Mouse (Mus musculus) limb, embryonic 12.5 days (tissue): ENCODE results near the gene Tex14. TPM values are rescaled to one million over a fixed set of nuclear protein-coding genes. Genes with fewer than 3 reads are reported as not detected.
A peak's percentile ranks its signal among the peaks of the same experiment; 100 is the strongest.
"Not testable (repeated sequence)": the region's sequence is repeated elsewhere in the genome, so short reads cannot be mapped to it uniquely, and the experiment has no call there.

Source experiments
- ATAC-seq: fragments of 200-750 bp; cut with Nextera tagmentation; 2 replicates; pipeline ENCODE4 v1.8.0; 2017; ENCODE audit warnings: low read depth, moderate TSS enrichment; ENCODE audit not compliant: insufficient number of reproducible peaks, insufficient read depth, low FRiP score, low TSS enrichment
- H3K27ac ChIP-seq: fragments of 300-500 bp; sonication (generic); 2 replicates; pipeline ENCODE4 v1.5.1; 2016; ENCODE audit warnings: mild to moderate bottlenecking, moderate library complexity
- H3K27me3 ChIP-seq: fragments of 300-500 bp; sonication (generic); 2 replicates; pipeline ENCODE4 v1.6.1; 2016; ENCODE audit warnings: mild to moderate bottlenecking, moderate library complexity
- H3K36me3 ChIP-seq: fragments of 300-500 bp; sonication (generic); 2 replicates; pipeline ENCODE4 v1.6.1; 2016; ENCODE audit warnings: mild to moderate bottlenecking, moderate library complexity
- H3K4me1 ChIP-seq: fragments of 300-500 bp; sonication (generic); replicated peaks from 2 replicates; pipeline ENCODE4 v1.6.1; 2016
- H3K4me2 ChIP-seq: fragments of 300-500 bp; sonication (generic); 2 replicates; pipeline ENCODE4 v1.6.1; 2016; ENCODE audit warnings: mild to moderate bottlenecking, moderate library complexity
- H3K4me3 ChIP-seq: fragments of 300-500 bp; sonication (generic); replicated peaks from 2 replicates; pipeline ENCODE4 v1.5.1; 2016; ENCODE audit warnings: mild to moderate bottlenecking
- H3K9ac ChIP-seq: fragments of 300-500 bp; sonication (generic); replicated peaks from 2 replicates; pipeline ENCODE4 v1.6.1; 2016; ENCODE audit warnings: mild to moderate bottlenecking, moderate library complexity
- H3K9me3 ChIP-seq: fragments of 300-500 bp; sonication (generic); 2 replicates; pipeline ENCODE4 v1.6.1; 2016; ENCODE audit warnings: mild to moderate bottlenecking, moderate library complexity
- WGBS: fragments of 180-500 bp; shearing (Covaris S2); methylation state at CpG from one replicate; pipeline ENCODE4 v1.1.7; 2016; 5-methylcytosine and 5-hydroxymethylcytosine counted together
- polyA plus RNA-seq: library from polyadenylated mRNA; unstranded; fragments of >200 nt; fragmentation: Nextera tagmentation; extraction: Ambion mirVana; gene quantifications from 2 replicates; pipeline ENCODE4 v1.2.1, GENCODE M21; 2016

The Tex14 gene
- polyA plus RNA-seq, 1 experiment from 2014 or later, result 0.81 TPM

DNA sequence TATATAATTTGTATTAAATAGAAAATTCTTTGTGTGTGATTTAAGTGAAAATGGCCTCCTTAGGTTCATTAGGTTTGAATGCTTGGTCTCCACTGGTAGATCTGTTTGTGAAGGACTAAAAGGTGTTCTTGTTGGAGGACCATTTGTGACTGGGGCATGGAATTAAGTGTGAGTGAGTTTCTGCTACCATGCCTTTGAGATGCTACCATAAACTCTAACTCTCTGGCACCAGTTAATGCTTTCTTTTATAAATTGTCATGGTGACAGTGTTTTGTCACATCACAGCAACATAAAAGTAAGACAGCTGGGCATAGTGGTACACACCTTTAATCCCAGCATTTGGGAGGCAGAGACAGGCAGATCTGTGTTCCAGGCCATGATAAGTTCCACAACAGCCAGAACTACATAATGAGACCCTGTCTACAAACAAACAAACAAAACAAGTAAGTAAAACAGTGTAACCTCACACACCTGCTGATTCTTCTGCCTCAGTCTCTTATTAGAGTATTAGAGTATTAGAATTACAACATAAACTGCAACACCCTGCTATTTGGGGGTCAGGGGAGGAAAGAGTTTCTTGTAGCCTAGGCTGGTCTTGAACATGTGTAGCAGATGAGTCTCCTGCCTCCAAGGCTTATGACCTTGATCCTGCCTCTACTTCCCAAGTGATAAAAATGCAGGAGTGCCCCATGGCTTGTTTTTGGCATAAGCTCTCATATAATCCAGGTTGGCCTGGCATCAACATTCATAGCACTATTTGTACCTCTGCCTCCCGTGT lies 22.6 kb downstream of the Tex14 start:
- peak overlapping the region; percentile 60 for H3K27ac ChIP-seq
- WGBS, result 52% methylated on average over 1 of the region's 1 CpGs
- no peaks in the 10 kb centered on the region for H3K4me1 ChIP-seq
- no peaks in the 10 kb centered on the region for H3K9me3 ChIP-seq
- no peak for ATAC-seq
- no peak overlapping the region for H3K9ac ChIP-seq
- no peak overlapping the region for H3K4me3 ChIP-seq
- no peaks in the 10 kb centered on the region for H3K36me3 ChIP-seq
- H3K4me2 ChIP-seq, result no peak overlapping the region
- no peaks in the 10 kb centered on the region for H3K27me3 ChIP-seq

GRCm38 (mm10) chr11:87428051-87428673 lies 23.3 kb downstream of the Tex14 start:
- Histone ChIP-seq H3K36me3 (no peaks in the 10 kb centered on the region), H3K27me3 (no peaks in the 10 kb centered on the region), H3K9me3 (no peaks in the 10 kb centered on the region), H3K4me1 (peaks cover under 1% of the 10 kb centered on the region; the same call in 1 of the 2 replicates), H3K4me3 (no peak overlapping the region), H3K4me2 (no peak overlapping the region), H3K9ac (no peak overlapping the region), H3K27ac (no peak overlapping the region)
- WGBS, result 59% methylated on average over 2 of the region's 2 CpGs
- ATAC-seq, result no peak

DNA sequence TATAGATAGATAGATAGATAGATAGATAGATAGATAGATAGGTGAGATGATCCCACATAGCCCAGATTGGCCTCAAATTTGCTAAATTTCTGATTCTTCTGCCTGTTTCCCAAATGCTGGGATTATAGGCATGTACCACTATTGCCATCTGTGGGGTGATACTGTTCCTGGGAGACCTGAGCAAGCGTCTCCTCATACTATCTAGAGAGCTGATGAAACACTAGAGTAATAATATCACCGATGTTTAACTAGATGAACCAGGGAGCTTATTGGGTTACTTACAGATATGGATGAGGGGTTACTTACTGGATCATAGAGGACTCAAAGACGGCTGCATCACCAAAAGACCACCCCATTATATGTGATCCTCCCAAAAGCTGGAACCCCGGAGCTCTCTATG lies 24.5 kb downstream of the Tex14 start:
- Histone ChIP-seq H3K4me1 (peaks cover 4% of the 10 kb centered on the region; the same call in 1 of the 2 replicates), H3K4me3 (no peak overlapping the region), H3K36me3 (no peaks in the 10 kb centered on the region), H3K27me3 (no peaks in the 10 kb centered on the region), H3K9ac (no peak overlapping the region), H3K9me3 (no peaks in the 10 kb centered on the region), H3K4me2 (no peak overlapping the region), H3K27ac (no peak overlapping the region)
- 89% methylated on average over 4 of the region's 4 CpGs for WGBS
- ATAC-seq, result no peak

GRCm38 (mm10) chr11:87430374-87430773 lies 25.5 kb downstream of the Tex14 start:
- Histone ChIP-seq H3K36me3 (no peaks in the 10 kb centered on the region), H3K9me3 (no peaks in the 10 kb centered on the region), H3K27ac (no peak overlapping the region), H3K4me1 (peaks cover 4% of the 10 kb centered on the region; the same call in 1 of the 2 replicates), H3K27me3 (no peaks in the 10 kb centered on the region), H3K4me2 (no peak overlapping the region), H3K9ac (no peak overlapping the region), H3K4me3 (no peak overlapping the region)
- WGBS, result 71% methylated on average over 2 of the region's 2 CpGs
- ATAC-seq, result no peak

GRCm38 (mm10) chr11:87431813-87432212 lies 26.9 kb downstream of the Tex14 start:
- not testable (repeated sequence) for H3K9ac ChIP-seq, H3K4me3 ChIP-seq, ATAC-seq, H3K27ac ChIP-seq, H3K9me3 ChIP-seq, H3K4me2 ChIP-seq, H3K4me1 ChIP-seq, H3K36me3 ChIP-seq, H3K27me3 ChIP-seq
- WGBS, result 92% methylated on average over 8 of the region's 8 CpGs

DNA sequence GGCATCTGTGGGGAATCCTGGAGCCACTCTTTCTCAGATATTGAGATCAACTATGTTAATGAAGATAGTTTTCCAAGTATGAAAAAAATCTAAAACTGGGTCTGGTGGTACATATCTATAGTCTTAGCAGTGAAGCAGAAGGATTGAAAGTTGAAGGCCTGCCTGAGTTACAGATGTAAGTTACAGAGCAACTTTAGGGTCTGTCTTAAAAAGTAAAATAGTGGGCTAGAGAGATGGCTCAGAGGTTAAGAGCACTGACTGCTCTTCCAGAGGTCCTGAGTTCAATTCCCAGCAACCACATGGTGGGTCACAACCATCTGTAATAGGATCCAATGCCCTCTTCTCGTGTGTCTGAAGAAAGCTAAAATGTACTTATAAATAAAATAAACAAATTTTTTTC lies 27.6 kb downstream of the Tex14 start:
- WGBS, result 68% methylated on average over 1 of the region's 1 CpGs
- Histone ChIP-seq H3K27ac (no peak overlapping the region), H3K36me3 (no peaks in the 10 kb centered on the region)

DNA sequence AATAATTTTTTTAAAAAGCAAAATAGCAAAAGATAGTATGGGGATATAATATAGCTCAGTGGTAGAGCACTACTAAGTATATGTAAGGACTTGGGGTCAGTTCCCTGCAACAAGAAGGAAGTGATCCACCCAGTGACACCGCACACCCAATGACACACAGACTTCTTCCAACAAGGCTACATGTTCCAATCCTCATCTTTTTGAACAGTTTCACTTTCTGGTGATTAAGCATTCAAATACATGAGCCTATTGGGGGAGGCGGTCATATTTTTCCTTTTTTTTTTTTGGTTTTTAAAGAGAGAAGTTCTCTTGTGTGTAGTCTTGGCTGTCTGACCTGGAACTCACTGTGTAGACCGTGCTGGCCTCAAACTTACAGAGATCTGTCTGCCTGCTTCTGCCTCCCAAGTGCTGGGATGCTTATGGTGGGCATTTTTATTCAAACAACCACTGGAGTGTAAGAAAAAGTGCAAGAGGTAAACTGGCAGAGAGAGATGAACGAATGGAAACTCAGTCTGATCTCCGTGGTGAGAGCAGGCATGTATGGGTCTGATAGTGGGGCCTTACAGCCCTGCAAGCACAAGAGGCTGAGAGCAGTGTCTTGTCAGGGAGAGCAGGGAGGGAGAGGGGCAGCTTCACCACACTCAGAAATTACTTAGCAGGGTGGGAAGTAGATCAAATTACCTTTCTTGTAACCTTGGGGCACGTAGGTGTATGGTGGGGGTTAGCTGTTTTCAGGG lies 28.2 kb downstream of the Tex14 start:
- no peaks in the 10 kb centered on the region for H3K36me3 ChIP-seq
- H3K4me1 ChIP-seq, result peaks cover 4% of the 10 kb centered on the region; the same call in 1 of the 2 replicates
- H3K27me3 ChIP-seq, result no peaks in the 10 kb centered on the region
- no peak overlapping the region for H3K4me2 ChIP-seq
- H3K9ac ChIP-seq, result no peak overlapping the region
- no peak for ATAC-seq
- WGBS, result 51% methylated on average over 6 of the region's 6 CpGs
- H3K4me3 ChIP-seq, result no peak overlapping the region
- no peaks in the 10 kb centered on the region for H3K9me3 ChIP-seq
- H3K27ac ChIP-seq, result no peak overlapping the region

More for the DNA sequence above, 27.6 kb downstream of the Tex14 start:
- Histone ChIP-seq H3K9ac (no peak overlapping the region), H3K9me3 (no peaks in the 10 kb centered on the region), H3K4me2 (no peak overlapping the region), H3K27me3 (no peaks in the 10 kb centered on the region), H3K4me3 (no peak overlapping the region), H3K4me1 (peaks cover 4% of the 10 kb centered on the region; the same call in 1 of the 2 replicates)
- ATAC-seq, result no peak

DNA sequence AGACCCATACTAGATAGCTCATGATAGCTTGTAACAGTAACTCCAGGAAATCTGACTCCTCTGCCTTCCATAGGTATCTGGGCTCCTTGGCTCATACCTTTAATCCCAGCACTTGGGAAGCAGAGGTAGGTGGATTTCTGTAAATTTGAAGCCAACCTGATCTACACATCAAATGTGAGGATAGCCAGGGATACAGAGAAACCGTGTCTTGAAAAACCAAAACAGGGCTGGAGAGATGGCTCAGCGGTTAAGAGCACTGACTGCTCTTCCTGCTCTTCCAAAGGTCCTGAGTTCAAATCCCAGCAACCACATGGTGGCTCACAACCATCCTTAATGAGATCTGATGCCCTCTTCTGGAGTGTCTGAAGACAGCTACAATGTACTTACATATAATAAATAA lies 30.2 kb downstream of the Tex14 start:
- not testable (repeated sequence) for H3K9me3 ChIP-seq, H3K27me3 ChIP-seq, H3K36me3 ChIP-seq, H3K4me3 ChIP-seq, H3K9ac ChIP-seq, ATAC-seq, H3K4me2 ChIP-seq, H3K4me1 ChIP-seq, H3K27ac ChIP-seq
- 83% methylated on average over 2 of the region's 2 CpGs for WGBS

GRCm38 (mm10) chr11:87436326-87437232 lies 31.7 kb downstream of the Tex14 start:
- no peak overlapping the region for H3K9ac ChIP-seq
- WGBS, result 46% methylated on average over 5 of the region's 5 CpGs
- H3K27ac ChIP-seq, result no peak overlapping the region
- no peak overlapping the region for H3K4me3 ChIP-seq
- no peaks in the 10 kb centered on the region for H3K9me3 ChIP-seq
- no peaks in the 10 kb centered on the region for H3K36me3 ChIP-seq
- H3K4me2 ChIP-seq, result no peak overlapping the region
- ATAC-seq, result no peak
- H3K4me1 ChIP-seq, result peaks cover 4% of the 10 kb centered on the region; the same call in 1 of the 2 replicates
- no peaks in the 10 kb centered on the region for H3K27me3 ChIP-seq

DNA sequence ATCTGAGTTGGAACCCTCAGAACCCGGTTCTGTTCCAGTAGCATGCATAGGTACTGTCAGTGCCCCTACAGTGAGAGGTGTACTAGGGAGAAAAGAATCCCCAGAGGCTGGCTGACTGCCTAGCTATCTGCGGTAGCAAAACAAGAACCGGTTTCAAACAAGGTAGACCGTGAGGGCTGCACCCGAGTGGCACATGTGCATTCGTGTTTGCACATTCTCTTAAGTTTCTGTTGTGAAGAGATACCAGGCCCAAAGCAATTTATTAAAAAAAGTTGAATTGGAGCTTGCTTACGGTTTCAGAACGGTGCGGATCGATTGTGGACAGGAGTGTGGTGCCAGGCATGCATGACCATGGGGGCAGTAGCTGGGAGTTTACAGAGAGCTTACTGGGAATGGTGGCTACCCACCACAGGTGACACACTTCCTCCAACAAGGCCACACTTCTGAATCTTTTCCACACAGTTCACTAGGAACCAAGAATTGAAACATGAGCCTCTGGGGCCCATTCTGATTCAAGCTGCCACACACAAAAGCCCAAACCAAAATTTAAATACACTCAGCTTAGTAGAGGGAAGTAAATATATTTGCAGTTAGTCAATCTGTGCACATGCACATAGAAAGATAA lies 35.0 kb downstream of the Tex14 start:
- Histone ChIP-seq H3K36me3 (no peaks in the 10 kb centered on the region), H3K9me3 (no peaks in the 10 kb centered on the region), H3K9ac (no peak overlapping the region), H3K27me3 (no peaks in the 10 kb centered on the region), H3K27ac (no peak overlapping the region), H3K4me1 (no peaks in the 10 kb centered on the region), H3K4me3 (no peak overlapping the region), H3K4me2 (no peak overlapping the region)
- 89% methylated on average over 10 of the region's 10 CpGs for WGBS
- ATAC-seq, result no peak
